Mouse (Mus musculus) hindbrain, embryonic 11.5 days (tissue): ENCODE measurements around the gene Il3. TPM values are rescaled to one million over a fixed set of nuclear protein-coding genes. Genes with fewer than 3 reads are reported as not detected.

Source experiments
- ATAC-seq: fragments of 200-750 bp; cut with Nextera tagmentation; 2 replicates; pipeline ENCODE4 v1.8.0; 2017; ENCODE audit warnings: mild to moderate bottlenecking, moderate TSS enrichment, moderate library complexity; ENCODE audit not compliant: low FRiP score
- DNase-seq: peaks from one replicate; pipeline ENCODE4 v3.0.0-alpha.2; 2015; ENCODE audit warnings: low spot score
- H3K27ac ChIP-seq: fragments of 300-500 bp; sonication (generic); 2 replicates; pipeline ENCODE4 v1.5.1; 2014; ENCODE audit warnings: mild to moderate bottlenecking, low read depth, low read length
- H3K27me3 ChIP-seq: fragments of 300-500 bp; sonication (generic); 2 replicates; pipeline ENCODE4 v1.6.1; 2014; ENCODE audit warnings: mild to moderate bottlenecking, low read length, moderate library complexity, mixed read lengths; ENCODE audit not compliant: control insufficient read depth, insufficient read depth
- H3K36me3 ChIP-seq: fragments of 300-500 bp; sonication (generic); 2 replicates; pipeline ENCODE4 v1.6.1; 2014; ENCODE audit warnings: mild to moderate bottlenecking, low read length, moderate library complexity, mixed read lengths; ENCODE audit not compliant: control insufficient read depth, insufficient read depth
- H3K4me1 ChIP-seq: fragments of 300-500 bp; sonication (generic); replicated peaks from 2 replicates; pipeline ENCODE4 v1.6.1; 2014; ENCODE audit warnings: low read length, mixed read lengths; ENCODE audit not compliant: control insufficient read depth, insufficient read depth
- H3K4me2 ChIP-seq: fragments of 300-500 bp; sonication (generic); replicated peaks from 2 replicates; pipeline ENCODE4 v1.6.1; 2014; ENCODE audit warnings: mild to moderate bottlenecking, low read depth, low read length
- H3K4me3 ChIP-seq: fragments of 300-500 bp; sonication (generic); 2 replicates; pipeline ENCODE4 v1.5.1; 2014; ENCODE audit warnings: low read depth, low read length
- H3K9ac ChIP-seq: fragments of 300-500 bp; sonication (generic); 2 replicates; pipeline ENCODE4 v1.6.1; 2014; ENCODE audit warnings: low read depth, low read length
- H3K9me3 ChIP-seq: fragments of 300-500 bp; sonication (generic); 2 replicates; pipeline ENCODE4 v1.6.1; 2016; ENCODE audit warnings: low read length; ENCODE audit not compliant: control insufficient read depth
- whole genome bisulfite sequencing: fragments of 180-500 bp; shearing (Covaris S2); extraction: QIAGEN DNeasy Blood & Tissue Kit; methylation state at CpG from one replicate; pipeline ENCODE4 v1.1.7; 2014; 5-methylcytosine and 5-hydroxymethylcytosine counted together
- polyA plus RNA-seq: library from polyadenylated mRNA; unstranded; fragments of >200 nt; fragmentation: Nextera tagmentation; extraction: Ambion mirVana; gene quantifications from 2 replicates; pipeline ENCODE4 v1.2.1, GENCODE M21; 2014

Il3 gene
- polyA plus RNA-seq, 1 experiment from 2014 or later = not detected

DNA sequence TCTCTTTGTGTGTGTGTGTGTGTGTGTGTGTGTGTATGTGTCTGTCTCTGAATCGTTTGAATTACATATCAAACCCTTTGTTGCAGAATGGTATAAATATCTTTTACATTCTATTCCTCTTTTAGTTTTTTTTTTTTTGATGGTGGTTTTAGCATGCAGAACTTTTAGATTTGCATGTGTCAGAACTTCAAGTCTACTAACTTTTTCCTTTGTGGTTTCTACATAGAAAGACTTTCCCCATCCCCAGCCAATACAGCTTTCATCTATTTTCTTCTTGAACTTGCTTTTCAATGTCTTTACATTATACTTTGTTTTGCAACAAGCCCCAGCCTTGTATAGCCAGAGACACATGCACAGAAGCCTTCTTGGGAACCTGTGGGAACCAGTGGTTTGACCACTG lies 29.7 kb upstream of the Il3 start:
- Histone ChIP-seq H3K27ac (no peak overlapping the region), H3K4me2 (no peak overlapping the region), H3K9me3 (no peaks in the 10 kb centered on the region), H3K27me3 (no peaks in the 10 kb centered on the region), H3K4me3 (no peak overlapping the region), H3K9ac (no peak overlapping the region), H3K4me1 (no peaks in the 10 kb centered on the region), H3K36me3 (no peaks in the 10 kb centered on the region)
- ATAC-seq (no peak), DNase-seq (no peak)
- WGBS = 100% methylated on average over 1 of the region's 1 CpGs

DNA sequence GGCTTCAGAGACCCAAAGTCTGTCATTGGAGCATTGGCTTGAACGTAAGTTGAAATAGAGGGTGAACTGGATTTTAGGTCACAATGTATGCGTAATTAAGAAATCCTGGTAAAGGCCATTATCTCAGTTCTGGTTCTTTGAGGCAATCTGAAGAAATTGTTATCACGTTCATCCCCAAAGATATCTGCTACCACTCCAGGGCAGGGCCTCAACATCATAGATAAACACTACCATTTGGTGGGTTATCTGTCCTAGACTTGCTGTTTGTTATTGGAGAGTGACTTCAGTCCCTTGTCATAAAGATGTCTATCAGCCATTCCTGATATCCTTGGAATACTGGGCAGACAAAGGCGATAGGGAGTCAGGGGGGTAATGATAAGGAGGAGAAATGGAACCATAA lies 28.9 kb upstream of the Il3 start:
- WGBS = 88% methylated on average over 4 of the region's 4 CpGs
- no peaks in the 10 kb centered on the region for H3K36me3 ChIP-seq
- no peak for ATAC-seq

DNA sequence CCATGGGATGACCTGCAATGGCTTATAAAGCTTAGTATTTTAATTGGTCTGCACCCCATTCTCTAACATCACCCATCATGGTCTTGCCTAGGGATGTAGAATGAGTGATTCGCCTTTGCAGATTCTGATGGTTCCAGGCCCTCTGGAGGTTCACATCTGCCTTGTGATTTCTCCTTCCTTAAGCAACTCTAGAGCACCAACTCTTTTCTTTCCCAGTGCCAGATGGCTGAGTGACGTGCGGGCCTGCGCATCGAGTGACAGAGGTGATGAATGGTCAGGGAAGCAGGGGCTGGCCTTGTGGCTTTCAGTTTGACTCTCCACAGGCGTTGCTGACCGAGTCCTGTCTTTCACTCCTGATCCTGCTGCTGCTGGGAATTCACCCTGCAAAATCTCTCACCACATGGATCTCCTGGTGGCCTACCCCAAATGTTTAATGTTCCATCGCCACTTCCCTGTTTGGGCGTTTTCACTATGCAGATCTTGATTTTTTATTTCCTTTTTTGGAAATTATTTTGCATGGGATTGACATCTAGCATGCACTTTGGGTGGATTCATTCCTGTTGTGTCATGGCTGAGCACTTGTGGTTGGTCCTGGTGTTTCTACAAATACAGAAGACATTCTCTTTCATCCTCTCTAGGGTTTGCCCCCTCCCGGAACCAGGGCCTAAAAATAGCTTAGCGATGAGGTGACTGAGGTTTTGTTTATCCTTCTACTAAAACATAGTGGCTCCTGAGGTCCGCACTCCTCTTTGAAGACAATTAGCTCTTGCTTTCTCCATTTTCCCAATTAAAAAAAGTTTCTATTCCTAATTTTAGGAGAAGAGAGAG lies 27.1 kb upstream of the Il3 start:
- Histone ChIP-seq H3K27ac (no peak overlapping the region), H3K9ac (no peak overlapping the region), H3K4me1 (no peaks in the 10 kb centered on the region), H3K36me3 (no peaks in the 10 kb centered on the region), H3K27me3 (no peaks in the 10 kb centered on the region), H3K4me2 (no peak overlapping the region), H3K9me3 (no peaks in the 10 kb centered on the region), H3K4me3 (no peak overlapping the region)
- no peak for ATAC-seq
- 59% methylated on average over 12 of the region's 12 CpGs for WGBS
- DNase-seq = no peak

More for the DNA sequence above, 28.9 kb upstream of the Il3 start:
- Histone ChIP-seq H3K4me3 (no peak overlapping the region), H3K9ac (no peak overlapping the region), H3K9me3 (no peaks in the 10 kb centered on the region), H3K27ac (no peak overlapping the region), H3K4me2 (no peak overlapping the region), H3K4me1 (no peaks in the 10 kb centered on the region), H3K27me3 (no peaks in the 10 kb centered on the region)
- DNase-seq = no peak

DNA sequence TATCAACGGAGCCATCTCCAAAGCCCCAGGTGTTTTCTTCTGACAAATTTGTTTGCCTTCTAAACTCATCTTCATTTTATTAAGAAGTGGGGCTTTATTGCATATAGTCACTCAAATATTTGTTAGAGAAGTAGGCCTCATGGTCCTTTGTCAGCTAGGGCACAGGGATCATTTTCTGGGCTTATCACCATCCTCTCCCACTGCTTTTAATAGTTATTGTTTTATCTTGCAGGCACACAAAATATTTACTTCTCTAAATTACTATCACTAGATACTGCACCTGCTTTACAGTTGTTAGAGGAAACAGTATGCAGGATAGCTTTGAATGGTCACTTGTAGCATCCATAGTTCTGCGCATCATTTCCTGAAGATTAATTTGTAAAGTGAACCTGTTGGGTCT lies 25.1 kb upstream of the Il3 start:
- Histone ChIP-seq H3K27me3 (no peaks in the 10 kb centered on the region), H3K27ac (no peak overlapping the region), H3K9ac (no peak overlapping the region), H3K4me3 (no peak overlapping the region), H3K9me3 (no peaks in the 10 kb centered on the region), H3K4me2 (no peak overlapping the region), H3K4me1 (no peaks in the 10 kb centered on the region), H3K36me3 (no peaks in the 10 kb centered on the region)
- WGBS = 92% methylated on average over 2 of the region's 2 CpGs
- ATAC-seq (no peak), DNase-seq (no peak)

DNA sequence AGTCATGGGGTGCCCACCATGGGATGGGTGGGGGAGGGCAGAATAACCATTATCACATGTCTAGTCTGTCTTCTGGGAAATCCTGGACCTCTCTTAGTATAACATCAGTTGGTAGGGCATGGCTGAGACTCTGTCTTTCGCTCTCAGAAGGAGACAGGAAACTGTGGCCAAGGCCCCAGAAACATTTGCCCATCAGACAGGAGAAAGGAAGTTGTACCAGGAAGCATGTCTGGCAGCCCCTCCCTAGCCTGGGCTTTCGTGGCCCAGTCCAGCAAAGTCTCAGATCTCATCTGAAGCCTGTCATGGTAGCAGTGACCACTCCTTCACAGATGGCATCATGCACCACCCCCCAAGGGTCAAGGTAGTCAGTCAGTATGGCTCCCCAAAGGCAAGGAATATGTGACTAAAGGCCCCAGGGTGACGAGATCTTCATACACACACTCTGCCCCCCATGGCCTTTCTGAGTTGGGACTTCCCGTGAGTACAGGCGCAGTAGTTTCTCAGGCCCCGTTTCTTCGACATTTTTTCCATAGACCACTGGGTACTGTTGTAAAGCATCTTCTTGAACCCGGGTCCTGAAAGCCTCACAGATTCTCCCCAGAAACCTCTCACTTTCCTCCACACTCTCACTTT lies 20.9 kb upstream of the Il3 start:
- no peak for ATAC-seq
- 90% methylated on average over 8 of the region's 8 CpGs for WGBS

DNA sequence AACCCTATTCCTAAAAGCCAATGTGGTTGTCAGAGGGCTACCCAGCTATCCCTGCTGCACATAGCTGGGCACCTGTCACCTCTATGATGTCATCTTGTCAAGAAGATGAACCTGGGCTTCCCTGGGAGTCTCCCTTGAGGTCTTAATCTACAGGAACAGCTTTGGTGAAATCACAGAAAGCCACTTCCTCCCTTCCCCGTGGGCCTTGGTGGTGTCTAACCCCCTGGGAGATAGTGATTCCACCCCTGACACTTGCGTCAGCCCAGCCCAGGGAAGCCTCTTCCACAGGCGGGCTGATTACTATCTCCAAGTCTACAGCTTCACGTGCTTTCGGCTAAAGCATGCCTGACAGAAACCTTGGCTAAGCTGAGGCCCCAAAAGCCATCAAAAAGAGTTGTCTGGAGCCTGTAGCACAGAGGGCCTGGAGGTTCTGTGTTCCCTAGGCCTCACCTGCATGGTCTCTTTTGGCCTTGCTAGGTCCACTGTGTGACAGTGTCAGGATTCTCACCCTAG lies 4.4 kb upstream of the Il3 start:
- H3K36me3 ChIP-seq = no peaks in the 10 kb centered on the region
- H3K27me3 ChIP-seq = no peaks in the 10 kb centered on the region
- H3K4me2 ChIP-seq = no peak overlapping the region
- no peak overlapping the region for H3K4me3 ChIP-seq
- H3K4me1 ChIP-seq = no peaks in the 10 kb centered on the region
- DNase-seq (no peak), ATAC-seq (no peak)
- 80% methylated on average over 5 of the region's 5 CpGs for WGBS
- no peak overlapping the region for H3K27ac ChIP-seq
- no peaks in the 10 kb centered on the region for H3K9me3 ChIP-seq
- no peak overlapping the region for H3K9ac ChIP-seq

More for the DNA sequence above, 20.9 kb upstream of the Il3 start:
- no peak overlapping the region for H3K9ac ChIP-seq
- H3K4me1 ChIP-seq = no peaks in the 10 kb centered on the region
- no peak for DNase-seq
- no peak overlapping the region for H3K4me2 ChIP-seq
- H3K36me3 ChIP-seq = no peaks in the 10 kb centered on the region
- no peak overlapping the region for H3K4me3 ChIP-seq
- no peaks in the 10 kb centered on the region for H3K9me3 ChIP-seq
- H3K27me3 ChIP-seq = no peaks in the 10 kb centered on the region
- H3K27ac ChIP-seq = no peak overlapping the region

DNA sequence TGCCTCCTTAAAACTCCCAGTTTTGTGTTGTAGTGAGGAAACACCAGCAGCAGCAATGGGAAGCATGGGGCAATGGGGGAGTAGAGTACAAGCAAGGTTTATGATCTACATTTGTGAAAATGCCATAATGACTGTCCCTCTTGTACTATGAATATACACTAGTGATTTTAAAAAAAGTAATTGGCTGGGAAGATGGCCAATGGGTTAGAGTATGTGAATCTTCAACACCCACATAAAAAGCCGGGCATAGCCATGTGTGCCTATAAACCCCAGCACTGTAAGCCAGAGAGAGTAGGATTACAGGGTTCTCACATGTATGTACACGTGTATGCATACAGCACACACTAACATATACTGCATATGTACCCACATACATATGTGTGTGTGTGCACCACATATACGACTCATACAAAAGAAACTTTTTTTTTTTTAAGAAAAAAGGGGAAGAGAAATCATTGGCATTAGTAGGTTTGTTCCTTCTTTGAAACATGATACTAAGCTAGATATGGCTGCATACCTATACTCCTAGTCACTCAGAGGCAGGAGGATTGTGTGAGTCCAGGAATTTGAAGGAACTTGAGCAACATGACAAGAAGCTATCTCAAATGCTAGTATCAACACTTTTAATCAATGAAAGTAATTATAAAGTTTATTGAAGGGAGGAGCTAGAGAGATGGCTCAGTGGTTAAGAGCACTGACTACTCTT lies 2.3 kb upstream of the Il3 start:
- H3K4me1 ChIP-seq = no peaks in the 10 kb centered on the region
- no peaks in the 10 kb centered on the region for H3K9me3 ChIP-seq
- no peaks in the 10 kb centered on the region for H3K27me3 ChIP-seq
- H3K4me2 ChIP-seq = no peak overlapping the region
- no peak for DNase-seq
- 86% methylated on average over 3 of the region's 3 CpGs for whole genome bisulfite sequencing
- ATAC-seq = no peak
- H3K27ac ChIP-seq = no peak overlapping the region
- H3K36me3 ChIP-seq = no peaks in the 10 kb centered on the region
- H3K4me3 ChIP-seq = no peak overlapping the region
- H3K9ac ChIP-seq = no peak overlapping the region

DNA sequence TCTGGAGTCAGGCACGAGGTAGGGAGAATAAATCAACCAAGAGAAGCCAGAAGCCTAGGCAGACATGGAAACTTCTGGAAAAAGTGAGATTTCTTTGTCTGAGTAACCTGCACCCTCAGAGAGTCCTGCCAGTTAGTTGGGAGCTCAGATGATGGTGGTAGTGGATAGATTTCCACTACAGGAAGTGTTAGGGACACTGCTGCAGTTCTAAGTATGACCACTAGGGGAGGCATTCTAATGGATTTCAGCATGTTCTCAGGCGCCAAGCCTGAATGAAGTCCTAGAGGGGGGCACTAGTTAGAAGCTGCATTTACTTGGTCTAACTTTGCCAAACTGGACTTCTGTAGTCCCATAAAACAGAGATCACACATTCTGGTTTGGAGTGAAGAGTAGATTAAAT lies 2.5 kb downstream of the Il3 start:
- no peak overlapping the region for H3K9ac ChIP-seq
- ATAC-seq (no peak), DNase-seq (peak; percentile 71)
- no peak overlapping the region for H3K4me3 ChIP-seq
- H3K27ac ChIP-seq = no peak overlapping the region
- no peak overlapping the region for H3K4me2 ChIP-seq
- WGBS = 61% methylated on average over 2 of the region's 2 CpGs
- H3K9me3 ChIP-seq = no peaks in the 10 kb centered on the region
- no peaks in the 10 kb centered on the region for H3K27me3 ChIP-seq
- H3K36me3 ChIP-seq = no peaks in the 10 kb centered on the region
- no peaks in the 10 kb centered on the region for H3K4me1 ChIP-seq
